Mouse (Mus musculus) limb, embryonic 14.5 days (tissue): ENCODE measurements around the gene Tspan6. TPM values are rescaled to one million over a fixed set of nuclear protein-coding genes. Genes with fewer than 3 reads are reported as not detected.

ENCODE experiments used
- ATAC-seq: fragments of 200-750 bp; cut with Nextera tagmentation; 2 replicates; pipeline ENCODE4 v1.8.0; 2017; ENCODE audit warnings: low read depth, moderate number of reproducible peaks, moderate TSS enrichment; ENCODE audit not compliant: low FRiP score
- DNase-seq: peaks from one replicate; pipeline ENCODE4 v3.0.0-alpha.2; 2015; ENCODE audit warnings: low spot score
- H3K27ac ChIP-seq: fragments of 300-500 bp; sonication (generic); replicated peaks from 2 replicates; pipeline ENCODE4 v1.5.1; 2014; ENCODE audit warnings: low read depth, mild to moderate bottlenecking, low read length, moderate library complexity, mixed read lengths
- H3K27me3 ChIP-seq: fragments of 300-500 bp; sonication (generic); 2 replicates; pipeline ENCODE4 v1.6.1; 2014; ENCODE audit warnings: low read length, mixed read lengths; ENCODE audit not compliant: control insufficient read depth, insufficient read depth
- H3K36me3 ChIP-seq: fragments of 300-500 bp; sonication (generic); 2 replicates; pipeline ENCODE4 v1.6.1; 2014; ENCODE audit warnings: mild to moderate bottlenecking, low read length, moderate library complexity, mixed read lengths; ENCODE audit not compliant: control insufficient read depth, insufficient read depth
- H3K4me1 ChIP-seq: fragments of 300-500 bp; sonication (generic); 2 replicates; pipeline ENCODE4 v1.6.1; 2014; ENCODE audit warnings: antibody characterized with exemption, low read length, mixed read lengths; ENCODE audit not compliant: control insufficient read depth, insufficient read depth
- H3K4me2 ChIP-seq: fragments of 300-500 bp; sonication (generic); replicated peaks from 2 replicates; pipeline ENCODE4 v1.6.1; 2014; ENCODE audit warnings: low read depth, mild to moderate bottlenecking, low read length, moderate library complexity; ENCODE audit not compliant: severe bottlenecking
- H3K4me3 ChIP-seq: fragments of 300-500 bp; sonication (generic); replicated peaks from 2 replicates; pipeline ENCODE4 v1.5.1; 2014; ENCODE audit warnings: low read length
- H3K9ac ChIP-seq: fragments of 300-500 bp; sonication (generic); 2 replicates; pipeline ENCODE4 v1.6.1; 2014; ENCODE audit warnings: mild to moderate bottlenecking, low read depth, low read length, moderate library complexity; ENCODE audit not compliant: severe bottlenecking
- H3K9me3 ChIP-seq: fragments of 300-500 bp; sonication (generic); 2 replicates; pipeline ENCODE4 v1.6.1; 2016; ENCODE audit warnings: low read length; ENCODE audit not compliant: control insufficient read depth
- POLR2A ChIP-seq: fragments of 200-500 bp; IDR thresholded peaks from 2 replicates; pipeline ENCODE4 v1.8.0; 2012; ENCODE audit warnings: inconsistent platforms, mild to moderate bottlenecking, moderate library complexity, borderline replicate concordance; ENCODE audit not compliant: insufficient read depth, insufficient read length; ENCODE audit errors: extremely low read depth
- WGBS: fragments of 180-500 bp; shearing (Covaris S2); extraction: QIAGEN DNeasy Blood & Tissue Kit; methylation state at CpG from one replicate; pipeline ENCODE4 v1.1.7; 2014; 5-methylcytosine and 5-hydroxymethylcytosine counted together
- polyA plus RNA-seq, 2 experiments: library from polyadenylated mRNA; depleted of rRNA in 1 of 2; stranded (reverse) in 1 of 2; unstranded in 1 of 2; fragments of >200 nt; fragmentation: Nextera tagmentation in 1 of 2; extraction: Ambion mirVana in 1 of 2; gene quantifications; 2 replicates each; pipeline versions ENCODE4 v1.2.1 to v1.2.3; 2012 to 2014

The Tspan6 gene
- 80.3 and 84.1 TPM in 2 replicates for polyA plus RNA-seq (2012; rRNA removed)
- polyA plus RNA-seq (2014; fragmentation: Nextera tagmentation; extraction: Ambion mirVana), result 169 and 175 TPM in 2 replicates

DNA sequence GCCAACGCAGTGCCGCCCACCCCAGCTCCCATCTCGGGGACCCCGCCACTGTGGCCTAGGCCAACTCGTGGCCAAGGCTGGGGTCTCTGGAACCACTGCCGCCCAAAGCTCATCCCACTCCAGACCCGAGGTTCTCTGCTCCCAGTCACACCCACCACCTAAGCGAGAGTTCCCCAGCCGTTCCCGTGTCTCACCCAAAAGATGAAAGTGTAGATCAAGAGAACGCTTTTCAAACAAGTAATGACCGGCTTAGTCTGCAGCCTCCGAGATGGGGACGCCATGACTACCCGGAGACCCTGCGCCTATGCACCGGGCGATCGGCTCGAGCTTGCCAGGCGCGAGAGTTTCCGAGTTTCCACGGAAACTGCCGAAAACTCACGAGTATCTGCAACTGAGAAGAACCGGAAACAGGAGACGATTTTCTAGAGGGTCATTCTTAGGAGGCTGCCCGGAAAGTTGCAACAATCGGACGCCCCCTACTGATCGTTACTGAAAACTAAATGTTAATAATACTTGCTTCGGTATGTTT lies at the start of gene Tspan6:
TSS of gene Tspan6 (minus strand) at position 416 of the 529 bp plus-strand sequence.
- DNase-seq (peak; percentile 90), ATAC-seq (peak; percentile 90)
- no peaks in the 10 kb centered on the region for H3K27me3 ChIP-seq
- peak within 1 kb of the TSS; percentile 56 for H3K4me2 ChIP-seq
- H3K9me3 ChIP-seq, result no peaks in the 10 kb centered on the region
- 0 out of 2 replicates have a peak, but pooled peaks have one; percentile 30 for TF ChIP-seq POLR2A
- peak within 1 kb of the TSS; percentile 78 for H3K9ac ChIP-seq
- peak within 1 kb of the TSS; percentile 52 for H3K4me3 ChIP-seq
- peaks cover 10% of the 10 kb centered on the region for H3K36me3 ChIP-seq
- peak within 1 kb of the TSS; percentile 61; the same call in 1 of the 2 replicates for H3K27ac ChIP-seq
- 29% methylated on average over 33 of the region's 33 CpGs for WGBS
- no peaks in the 10 kb centered on the region for H3K4me1 ChIP-seq

DNA sequence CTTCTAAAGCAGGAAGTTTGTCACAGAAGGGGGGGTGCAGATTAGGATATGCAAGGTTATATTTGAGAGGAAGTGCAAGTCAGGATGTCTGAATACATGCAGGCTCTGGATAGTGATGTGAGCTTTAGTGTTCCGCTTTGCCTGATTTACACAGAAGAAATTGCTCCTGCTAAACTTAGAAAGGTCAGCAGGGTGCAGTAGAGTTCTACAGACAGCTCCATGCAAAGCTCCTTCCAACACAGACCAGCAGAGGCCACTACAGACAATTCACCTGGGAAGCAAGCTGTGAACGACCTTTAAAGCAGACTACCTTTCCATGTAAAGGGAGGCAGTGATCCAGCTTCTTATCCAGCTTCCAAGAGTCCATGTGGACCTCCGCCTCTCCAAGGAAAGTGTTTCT lies 49.2 kb upstream of the Tspan6 start:
- DNase-seq (peak; percentile 63), ATAC-seq (peak; percentile 41; the same call in 1 of the 2 replicates)
- no peak overlapping the region for H3K9ac ChIP-seq
- H3K9me3 ChIP-seq, result no peaks in the 10 kb centered on the region
- H3K4me1 ChIP-seq, result no peaks in the 10 kb centered on the region
- no peaks in the 10 kb centered on the region for H3K27me3 ChIP-seq
- WGBS, result 52% methylated on average over 3 of the region's 3 CpGs
- H3K36me3 ChIP-seq, result no peaks in the 10 kb centered on the region
- H3K27ac ChIP-seq, result no peak overlapping the region
- no peak overlapping the region for H3K4me2 ChIP-seq
- no peak for TF ChIP-seq POLR2A
- no peak overlapping the region for H3K4me3 ChIP-seq

DNA sequence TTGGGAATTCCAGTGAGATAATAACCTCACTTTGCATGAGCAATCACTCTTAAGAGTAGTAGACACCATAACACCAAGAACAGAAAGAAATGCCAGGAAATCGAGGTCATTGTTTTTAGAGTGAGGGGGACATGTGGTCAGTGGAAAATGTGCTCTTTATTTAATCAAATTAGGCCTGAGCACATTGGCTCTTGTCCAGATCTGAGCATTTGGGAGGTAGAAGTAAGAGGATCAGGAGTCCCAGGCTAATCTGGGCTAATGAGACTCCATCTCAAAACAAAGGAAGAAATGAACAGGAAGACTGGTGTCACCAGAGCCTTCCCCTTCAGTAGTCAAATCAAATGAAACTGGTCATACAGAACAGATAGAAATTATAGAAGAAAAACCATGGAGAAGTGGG lies 41.3 kb upstream of the Tspan6 start:
- Histone ChIP-seq H3K9me3 (no peaks in the 10 kb centered on the region), H3K27me3 (no peaks in the 10 kb centered on the region), H3K4me2 (no peak overlapping the region), H3K4me1 (no peaks in the 10 kb centered on the region), H3K9ac (no peak overlapping the region), H3K27ac (no peak overlapping the region), H3K36me3 (no peaks in the 10 kb centered on the region), H3K4me3 (no peak overlapping the region)
- DNase-seq (no peak), ATAC-seq (no peak)
- 68% methylated on average over 1 of the region's 1 CpGs for WGBS
- no peak for TF ChIP-seq POLR2A

DNA sequence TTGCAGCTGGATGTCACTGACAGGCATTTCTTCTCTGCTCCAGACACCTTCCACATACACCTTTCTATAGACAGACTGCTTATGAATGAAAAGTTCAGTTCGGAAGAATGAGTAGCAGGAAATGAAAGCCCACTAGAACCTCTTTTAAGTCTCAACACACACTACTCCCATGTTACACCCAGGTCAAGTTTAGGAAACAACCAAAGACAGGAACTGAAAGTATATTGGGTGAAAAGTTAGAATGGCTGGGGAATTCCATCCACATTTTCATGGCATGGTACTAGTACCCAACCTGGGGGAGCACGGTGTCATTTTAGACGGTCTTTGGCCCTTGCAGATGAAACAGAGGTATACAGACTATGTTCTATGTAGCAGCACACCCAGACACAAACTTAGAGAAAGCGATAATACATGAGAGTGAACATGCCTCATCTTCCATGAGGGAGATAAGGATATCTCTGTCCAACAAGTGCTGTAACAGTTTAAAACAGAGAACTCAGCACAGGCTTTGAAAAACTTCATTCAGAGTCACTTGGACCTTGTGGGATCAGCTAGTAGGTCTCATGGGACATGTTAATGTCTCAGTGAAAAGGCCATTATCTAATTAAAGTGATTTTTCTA lies 38.5 kb upstream of the Tspan6 start:
- Histone ChIP-seq H3K27ac (no peak overlapping the region), H3K27me3 (no peaks in the 10 kb centered on the region), H3K4me2 (no peak overlapping the region), H3K9me3 (no peaks in the 10 kb centered on the region), H3K9ac (no peak overlapping the region), H3K4me1 (no peaks in the 10 kb centered on the region), H3K36me3 (no peaks in the 10 kb centered on the region), H3K4me3 (no peak overlapping the region)
- ATAC-seq (no peak), DNase-seq (no peak)
- WGBS, result 87% methylated on average over 4 of the region's 4 CpGs
- no peak for TF ChIP-seq POLR2A

DNA sequence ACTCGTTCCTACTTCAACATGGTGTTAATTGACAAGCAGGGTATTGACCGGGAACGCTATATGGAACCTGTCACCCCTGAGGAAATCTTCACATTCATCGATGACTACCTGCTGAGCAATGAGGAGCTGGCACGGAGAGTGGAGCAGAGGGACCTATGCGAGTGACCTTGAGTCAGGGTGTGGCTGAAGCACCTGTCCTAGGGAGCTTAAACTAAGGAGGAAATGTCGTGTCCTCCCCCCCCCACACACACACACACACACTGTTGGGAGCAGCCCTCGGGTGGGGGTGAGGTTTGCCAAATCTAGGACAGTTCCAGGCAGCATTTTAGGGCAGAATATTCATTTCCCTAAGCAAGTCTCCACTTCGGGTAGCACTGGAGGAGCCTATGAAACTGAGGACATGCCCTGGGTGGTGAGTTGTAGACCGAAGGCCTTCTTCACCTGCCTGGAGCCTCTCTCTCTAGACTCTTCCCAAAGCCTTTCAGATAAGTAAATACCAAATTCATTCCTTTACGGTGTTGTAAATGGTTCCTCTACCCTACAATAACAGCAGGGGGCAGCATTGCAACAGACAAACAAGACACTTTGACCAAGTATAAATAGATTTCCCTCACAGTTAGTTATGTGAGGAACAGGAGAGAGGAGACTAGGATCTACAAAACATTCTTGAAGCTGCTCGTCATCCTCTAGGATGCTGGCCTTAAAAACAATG lies 33.2 kb upstream of the Tspan6 start:
- no peak overlapping the region for H3K9ac ChIP-seq
- DNase-seq, result no peak
- 60% methylated on average over 12 of the region's 12 CpGs for WGBS
- no peak overlapping the region for H3K4me3 ChIP-seq
- no peak overlapping the region for H3K4me2 ChIP-seq
- ATAC-seq, result no peak
- H3K4me1 ChIP-seq, result no peaks in the 10 kb centered on the region
- H3K27me3 ChIP-seq, result no peaks in the 10 kb centered on the region; the same call in 1 of the 2 replicates
- no peaks in the 10 kb centered on the region for H3K36me3 ChIP-seq
- no peak overlapping the region for H3K27ac ChIP-seq
- no peaks in the 10 kb centered on the region for H3K9me3 ChIP-seq
- no peak for TF ChIP-seq POLR2A
